Mouse (Mus musculus) granulocyte monocyte progenitor cell, adult 5-6 weeks (primary cell): Measurements from ENCODE around the gene Ppig. TPM values are rescaled to one million over a fixed set of nuclear protein-coding genes. Genes with fewer than 3 reads are reported as not detected.
"Not testable (repeated sequence)": the region's sequence is repeated elsewhere in the genome, so short reads cannot be mapped to it uniquely, and the experiment has no call there.

Experiments used
- ATAC-seq: replicated peaks from 2 replicates; pipeline ENCODE4 v1.8.0; 2016; ENCODE audit warnings: mild to moderate bottlenecking, moderate TSS enrichment, inconsistent platforms; ENCODE audit not compliant: poor library complexity, severe bottlenecking
- total RNA-seq, 2 experiments: library from RNA; stranded (forward) in 1 of 2; stranded (reverse) in 1 of 2; fragments of 200-712, 200-1000 nt in 1 of 2; fragments of >200 nt in 1 of 2; fragmentation: Nextera tagmentation in 1 of 2; gene quantifications; 2 replicates each; pipeline ENCODE4 v1.2.3; 2014 to 2017

The Ppig gene
- total RNA-seq (2014; fragmentation: Nextera tagmentation), result 89.5 and 93.1 TPM in 2 replicates
- 97.5 and 111 TPM in 2 replicates for total RNA-seq (2017)

DNA sequence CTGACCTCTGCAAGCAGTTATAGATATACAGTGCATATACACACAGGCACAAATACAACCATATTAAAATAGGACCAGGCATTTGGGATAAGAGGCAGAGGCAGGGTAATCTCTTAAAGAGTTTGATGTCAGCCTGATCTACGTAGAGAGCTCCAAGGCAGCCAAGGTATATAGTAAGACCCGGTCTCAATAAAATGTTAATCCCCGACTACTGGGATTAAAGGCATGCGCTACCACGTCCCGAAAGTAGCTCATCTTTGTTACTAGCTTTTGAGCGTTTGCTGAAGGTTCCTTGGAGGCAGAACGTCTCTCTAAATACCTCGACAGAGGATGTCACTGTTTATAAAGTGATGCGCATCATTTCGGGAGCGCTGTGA lies at the start of gene Ppig:
Ppig (plus strand) TSS at position 273 of the 377 bp plus-strand sequence.
- ATAC-seq, result no peak

GRCm38 (mm10) chr2:69673723-69674122 lies 48.6 kb upstream of the Ppig start:
- ATAC-seq, result no peak

GRCm38 (mm10) chr2:69675266-69675665 lies 47.1 kb upstream of the Ppig start:
- ATAC-seq, result no peak

GRCm38 (mm10) chr2:69676713-69677112 lies 45.6 kb upstream of the Ppig start:
- no peak for ATAC-seq

GRCm38 (mm10) chr2:69677215-69677614 lies 45.1 kb upstream of the Ppig start:
- ATAC-seq, result not testable (repeated sequence)

GRCm38 (mm10) chr2:69679990-69680389 lies 42.4 kb upstream of the Ppig start:
- peak; percentile 37; the same call in 1 of the 2 replicates for ATAC-seq

GRCm38 (mm10) chr2:69681931-69682330 lies 40.4 kb upstream of the Ppig start:
- no peak for ATAC-seq

DNA sequence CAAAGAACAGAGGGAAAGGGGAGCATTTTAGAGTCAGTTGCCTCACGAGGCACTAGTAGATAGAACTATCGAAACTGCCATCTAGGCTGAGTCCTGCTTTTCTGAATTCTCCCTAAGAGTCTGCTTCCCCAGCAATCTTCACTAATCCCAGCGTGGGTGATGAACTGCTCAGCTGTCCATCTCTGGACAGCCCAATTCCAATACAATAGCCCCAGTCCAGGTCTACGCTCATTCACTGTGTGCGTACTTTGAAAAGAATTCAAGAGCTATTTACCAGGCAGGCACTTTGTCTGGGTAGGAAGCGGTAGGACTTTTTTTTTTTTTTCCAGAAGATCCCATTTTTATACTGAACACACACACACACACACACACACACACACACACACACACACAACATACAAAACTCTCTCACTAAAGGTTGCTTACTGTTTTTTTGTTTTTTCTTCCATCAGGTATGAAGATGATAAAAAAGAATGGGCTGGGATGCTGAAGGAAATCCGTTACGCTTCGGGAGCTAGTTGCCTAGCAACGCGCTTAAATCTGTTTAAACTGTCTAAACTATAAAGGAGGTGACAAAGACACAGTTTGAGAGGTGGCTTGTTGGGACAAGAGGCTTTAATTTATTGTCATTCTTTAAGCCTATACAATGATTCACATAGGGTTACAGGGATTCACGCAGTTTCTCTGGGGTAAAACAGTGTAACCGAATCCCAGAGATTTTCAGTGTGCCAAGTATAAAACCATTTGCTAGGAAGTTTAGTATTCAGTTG lies 39.1 kb upstream of the Ppig start:
- ATAC-seq, result no peak

DNA sequence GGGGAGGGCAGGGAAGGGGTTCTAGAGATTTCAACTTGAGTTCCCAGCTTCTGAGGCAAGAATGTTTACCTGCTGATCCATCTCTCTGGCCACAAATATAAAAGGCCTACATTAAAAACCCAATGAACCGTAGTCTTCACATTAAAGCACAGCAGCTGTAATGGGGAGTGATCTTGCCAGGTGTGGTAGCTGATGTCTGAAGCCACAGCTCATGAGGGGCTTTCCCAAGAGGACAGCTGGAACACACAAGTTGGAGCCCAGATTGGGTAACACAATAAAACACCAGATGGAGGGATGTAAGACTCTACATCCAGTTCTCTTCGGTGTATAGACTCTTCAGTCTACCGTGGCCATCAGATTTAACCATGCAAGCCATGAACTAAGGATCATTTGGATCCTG lies 37.9 kb upstream of the Ppig start:
- ATAC-seq, result no peak

GRCm38 (mm10) chr2:69690214-69690613 lies 32.1 kb upstream of the Ppig start:
- ATAC-seq, result no peak

- no peak for ATAC-seq
Measured at GRCm38 (mm10) chr2:69690843-69691242, 31.5 kb upstream of the Ppig start.

DNA sequence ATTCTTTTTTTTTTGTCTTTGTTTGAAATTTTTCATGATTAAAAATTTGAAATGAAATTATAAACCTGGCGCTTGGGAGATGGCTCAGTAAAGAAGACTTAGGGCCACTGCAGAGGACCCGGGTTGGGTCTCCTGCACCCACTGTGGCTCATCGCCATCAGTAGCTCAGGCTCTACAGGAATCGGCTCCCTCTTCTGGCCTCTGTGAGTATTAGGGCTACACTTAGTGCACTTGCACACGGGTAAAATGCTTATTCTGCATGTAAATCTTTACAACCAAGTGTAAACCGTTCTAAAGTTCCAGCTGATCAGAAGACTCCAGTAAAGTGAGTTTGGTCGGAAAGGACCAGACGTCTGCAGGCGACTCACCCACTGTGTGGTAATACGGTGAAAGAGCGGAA lies 28.8 kb upstream of the Ppig start:
- no peak for ATAC-seq

DNA sequence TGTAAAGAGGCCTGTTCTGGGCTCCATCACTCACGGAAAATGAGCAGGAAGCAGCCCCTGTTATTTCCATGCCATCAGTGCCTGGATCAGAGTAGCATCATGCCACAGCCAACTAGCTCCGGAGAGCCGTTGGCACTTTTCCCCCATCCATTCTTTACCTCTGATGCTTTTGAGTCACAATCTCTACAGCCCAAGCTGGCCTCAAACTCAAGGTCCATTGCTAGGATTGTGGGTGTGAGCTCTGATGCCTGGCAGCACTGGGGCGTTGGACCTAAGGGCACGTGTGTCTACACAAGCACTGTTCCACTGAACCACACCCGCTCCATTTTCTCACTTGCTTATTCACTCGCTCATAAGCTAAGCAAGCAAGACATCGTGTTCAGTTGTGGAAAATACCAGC lies 21.9 kb upstream of the Ppig start:
- no peak for ATAC-seq

GRCm38 (mm10) chr2:69712171-69712570 lies 10.2 kb upstream of the Ppig start:
- no peak for ATAC-seq

- peak; percentile 95 for ATAC-seq
Measured at GRCm38 (mm10) chr2:69712981-69713625, 9.2 kb upstream of the Ppig start, which contains the start of gene Fastkd1. Gene Fastkd1 (minus strand): TSS chr2:69713516.

- ATAC-seq, result no peak
Measured at GRCm38 (mm10) chr2:69713626-69714014, 8.7 kb upstream of the Ppig start.

- ATAC-seq, result no peak
Measured at GRCm38 (mm10) chr2:69714126-69714525, 8.2 kb upstream of the Ppig start.

- ATAC-seq, result peak; percentile 67
Measured at GRCm38 (mm10) chr2:69716483-69716882, 5.9 kb upstream of the Ppig start.

DNA sequence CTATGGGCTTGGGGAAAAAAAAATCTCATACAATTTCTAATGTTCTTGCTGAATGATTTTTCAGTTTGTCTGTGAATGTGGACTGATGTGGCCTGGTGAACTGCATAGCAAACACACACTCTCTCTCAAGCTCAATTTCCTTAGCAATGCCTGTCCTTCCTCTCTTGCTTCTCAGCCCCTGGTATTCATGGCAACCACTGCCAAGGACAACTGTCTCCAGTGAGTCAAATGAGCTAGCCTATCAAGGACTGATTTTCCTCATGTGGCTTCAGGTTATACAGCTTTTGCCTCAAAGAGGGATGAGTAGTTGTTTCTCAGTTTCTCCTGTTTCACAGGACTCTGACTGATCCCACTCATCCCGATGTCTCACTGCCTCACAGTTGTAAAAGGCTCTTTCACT lies 3.2 kb upstream of the Ppig start:
- no peak; the same call in 1 of the 2 replicates for ATAC-seq

DNA sequence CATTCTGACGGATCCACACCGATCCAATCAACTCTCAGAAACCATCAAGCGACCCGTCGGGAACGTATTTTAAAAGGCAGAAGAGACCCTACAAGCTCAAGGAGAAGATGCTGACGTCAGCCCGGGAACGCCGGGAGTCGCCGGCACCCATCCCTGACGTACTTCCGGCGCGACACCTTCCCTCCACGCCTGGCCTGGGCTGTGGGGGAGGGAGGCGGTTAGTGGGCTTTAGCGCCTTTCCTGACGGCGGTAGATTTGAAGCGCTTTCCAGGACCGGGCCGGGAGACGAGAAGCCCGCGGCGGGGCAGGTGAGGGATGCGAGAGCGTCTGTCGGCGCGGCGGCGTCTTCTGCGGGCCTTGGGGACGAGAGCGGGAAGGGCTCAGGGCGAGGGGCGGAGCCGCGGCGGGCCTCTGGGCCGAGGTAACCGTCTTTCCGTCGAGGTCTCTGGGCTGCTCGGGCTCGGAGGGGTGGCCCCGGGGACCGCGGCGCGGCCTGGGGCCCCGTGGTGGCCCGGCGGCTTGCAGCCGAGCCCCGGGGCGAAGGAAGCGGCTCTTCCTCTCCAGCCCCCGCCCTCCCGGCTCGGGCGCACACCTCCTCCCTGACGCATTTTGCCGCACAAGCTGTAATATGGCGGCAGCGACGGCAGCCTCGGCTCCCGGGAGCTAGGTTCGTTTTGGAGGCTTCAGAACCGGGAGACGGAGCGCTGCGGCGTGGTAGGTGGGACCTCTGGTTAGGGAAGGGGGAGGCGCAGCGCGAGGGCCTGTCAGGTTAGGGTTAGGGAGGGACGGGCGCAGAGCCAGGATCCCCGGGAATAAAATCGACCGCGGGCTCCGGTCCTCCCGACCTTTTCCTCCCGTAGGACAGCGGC lies 539 bp downstream of the Ppig start:
- ATAC-seq, result peak; percentile 81

GRCm38 (mm10) chr2:69723519-69723825 lies 1.1 kb downstream of the Ppig start:
- no peak for ATAC-seq
